Mouse (Mus musculus) kidney, adult 2 months (tissue): ENCODE results near the gene Gipc2.

Experiments
- CTCF ChIP-seq: fragments of 200-500 bp; conservative IDR thresholded peaks from 2 replicates; pipeline ENCODE4 v1.5.1; 2011; ENCODE audit warnings: low read depth, mild to moderate bottlenecking, control low read depth, low read length, moderate library complexity, mixed read lengths; ENCODE audit not compliant: insufficient read depth, insufficient read length
- POLR2A ChIP-seq: fragments of 200-500 bp; IDR thresholded peaks from one replicate; pipeline ENCODE4 v1.6.1; 2011; ENCODE audit warnings: low read depth, low read length, control low read depth

- no peak for TF ChIP-seq POLR2A
- TF ChIP-seq CTCF, result no peak
Measured at GRCm38 (mm10) chr3:152147085-152147831, 18.8 kb downstream of the Gipc2 start.
